Mouse (Mus musculus): ENCODE data around the gene Rfc1.
"Not testable (repeated sequence)": the region's sequence is repeated elsewhere in the genome, so short reads cannot be mapped to it uniquely, and the experiment has no call there.

Rfc1 gene

GRCm38 (mm10) chr5:65298167-65298950, 37.1 kb downstream of the Rfc1 start:
- no peak for DNase-seq

DNA sequence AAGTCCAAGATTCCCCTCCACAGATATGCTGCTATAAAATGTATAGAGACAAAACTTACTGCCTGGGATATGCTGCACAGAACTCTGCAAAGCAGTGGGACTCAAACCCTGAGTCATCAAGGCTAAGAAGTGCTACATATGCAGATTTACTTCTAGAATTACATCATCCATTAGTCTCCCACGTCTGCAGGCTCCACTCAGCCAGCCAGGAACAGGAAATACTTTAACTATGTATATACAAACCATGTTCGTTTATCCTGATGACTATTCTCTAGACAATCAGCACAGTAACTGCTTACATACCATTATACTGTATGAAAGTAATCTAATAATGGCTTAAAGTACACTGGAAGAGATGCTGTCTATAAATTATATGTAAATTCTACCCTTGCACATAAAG, 41.2 kb downstream of the Rfc1 start:
- no peak for DNase-seq

- no peak for DNase-seq
Measured at GRCm38 (mm10) chr5:65293627-65294026, 41.8 kb downstream of the Rfc1 start.

GRCm38 (mm10) chr5:65289009-65289408, 46.5 kb downstream of the Rfc1 start:
- not testable (repeated sequence) for DNase-seq

DNA sequence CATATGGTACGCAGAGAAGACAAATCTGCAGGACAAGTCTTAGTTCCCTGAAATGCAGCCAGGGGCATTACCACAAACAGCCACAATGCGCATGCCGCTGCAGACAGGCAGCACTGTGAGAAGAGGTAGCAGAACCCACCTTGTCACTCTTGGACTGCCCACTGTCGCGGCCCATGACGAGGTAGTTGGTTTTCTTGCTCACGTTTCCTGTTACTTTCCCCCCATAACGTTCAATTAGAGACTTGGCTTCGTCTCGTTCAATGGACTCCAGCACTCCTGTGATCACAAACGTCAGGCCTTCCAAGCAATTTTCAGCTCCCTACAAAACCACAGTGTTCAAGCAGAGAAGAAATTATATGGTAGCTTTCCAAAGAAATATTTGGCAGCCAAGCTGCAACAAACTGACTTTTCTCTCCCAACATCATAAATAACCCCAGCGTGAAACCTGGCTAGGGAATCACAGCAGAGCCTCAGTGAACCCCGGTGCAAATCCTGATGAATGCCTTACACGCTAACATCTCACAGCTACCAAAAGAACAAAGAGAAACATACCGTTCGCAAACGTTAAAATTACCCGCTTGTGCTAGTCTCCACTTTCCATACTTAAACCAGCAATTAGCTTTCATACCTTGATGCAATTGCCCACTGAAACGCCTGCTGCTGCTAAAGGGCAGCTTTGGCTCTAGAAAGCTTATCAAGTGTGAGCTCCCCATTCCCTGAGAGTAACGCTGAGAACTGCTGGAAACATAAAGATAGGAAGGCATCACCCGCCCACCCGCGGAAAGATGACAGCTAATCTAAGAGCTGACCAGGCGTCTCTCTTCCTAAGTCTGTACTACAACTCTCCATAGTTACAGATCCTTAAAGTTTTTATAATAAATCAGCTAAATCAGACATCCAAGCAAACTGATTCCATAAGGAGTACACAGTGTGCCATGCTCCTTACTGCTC, 47.4 kb downstream of the Rfc1 start:
- peak; percentile 80 for DNase-seq

DNA sequence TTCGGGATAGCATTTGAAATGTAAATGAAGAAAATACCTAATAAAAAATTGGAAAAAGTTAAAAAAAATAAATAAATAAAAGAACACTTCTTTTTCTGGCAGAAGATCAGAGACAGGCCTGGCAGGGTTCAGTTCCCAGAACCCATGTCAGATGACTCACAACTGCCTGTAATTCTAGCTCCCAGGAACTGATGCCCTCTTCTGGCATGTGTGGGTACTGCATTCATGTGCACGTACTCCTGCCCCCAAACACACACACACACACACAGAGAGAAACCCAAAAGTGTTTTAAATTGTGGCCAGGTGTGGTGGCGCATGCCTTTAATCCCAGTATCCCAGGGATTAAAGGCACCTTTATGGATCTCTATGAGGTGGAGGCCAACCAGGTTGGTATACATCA, 51.3 kb downstream of the Rfc1 start:
- DNase-seq, result no peak

- DNase-seq, result no peak
Measured at GRCm38 (mm10) chr5:65281216-65281615, 54.3 kb downstream of the Rfc1 start.

- DNase-seq, result no peak
Measured at GRCm38 (mm10) chr5:65279133-65279651, 56.3 kb downstream of the Rfc1 start.

GRCm38 (mm10) chr5:65273966-65274365, 61.5 kb downstream of the Rfc1 start:
- DNase-seq, result no peak

DNA sequence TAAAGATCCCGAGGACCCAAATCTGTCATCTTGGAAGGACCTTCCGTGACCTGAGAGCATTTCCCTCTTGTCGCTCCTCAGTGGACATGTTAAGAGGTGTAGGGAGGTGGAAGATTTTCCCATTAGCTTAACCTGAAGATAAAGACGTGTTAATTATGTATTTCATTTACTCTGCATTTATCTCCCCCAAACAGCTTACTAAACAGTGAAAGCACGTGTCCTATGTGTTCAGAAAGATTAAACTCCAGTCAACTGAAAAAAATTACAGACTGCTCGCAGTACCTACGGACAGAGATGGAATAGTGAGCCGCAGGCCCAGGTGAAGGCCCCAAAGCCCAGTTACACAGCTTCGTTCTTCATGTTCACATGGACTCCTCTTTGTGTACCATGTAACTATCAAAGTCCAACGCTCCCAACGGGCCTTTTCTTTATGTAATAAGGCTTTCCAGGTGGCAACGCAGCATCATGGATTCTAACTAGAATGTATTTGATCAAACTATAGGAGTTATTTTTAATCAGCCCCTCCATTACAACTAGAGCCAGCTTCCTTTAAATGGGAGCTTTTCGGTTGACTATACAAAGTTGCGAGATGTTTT, 77.5 kb downstream of the Rfc1 start:
- no peak for DNase-seq

DNA sequence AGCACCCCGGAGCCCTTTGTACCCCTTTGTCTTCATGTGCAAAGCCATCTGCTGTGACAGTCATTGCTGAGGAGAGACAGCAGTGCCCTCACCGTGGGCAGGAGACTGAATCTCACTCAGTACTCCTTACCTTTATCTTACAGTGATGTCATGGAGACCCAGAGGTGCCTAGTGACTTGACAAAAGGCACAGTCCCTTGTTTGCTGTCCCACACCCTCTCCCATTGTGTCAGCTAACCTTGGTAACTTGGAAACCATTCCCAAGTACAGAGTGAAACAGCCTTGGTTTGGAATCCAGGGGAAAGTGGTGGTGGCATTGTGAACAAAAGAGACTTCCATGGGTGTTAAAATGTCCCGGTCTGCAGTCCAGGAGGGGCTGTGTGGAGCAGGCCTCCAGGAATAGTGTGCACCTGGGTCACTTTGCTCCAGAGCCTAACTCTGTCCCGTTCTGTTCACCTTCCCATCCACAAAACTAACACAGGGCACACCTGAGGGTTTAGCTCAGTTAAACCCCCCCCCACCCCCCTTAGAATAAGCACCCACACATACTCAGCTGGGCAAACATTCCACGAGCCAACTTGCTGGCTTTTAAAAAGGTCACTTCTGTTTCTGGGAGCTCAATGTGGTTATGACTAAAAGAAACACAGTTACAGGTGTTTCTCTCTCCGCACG, 85.2 kb downstream of the Rfc1 start:
- no peak for DNase-seq

- DNase-seq, result no peak
Measured at GRCm38 (mm10) chr5:65247296-65247695, 88.2 kb downstream of the Rfc1 start.

- DNase-seq, result peak; percentile 19
Measured at GRCm38 (mm10) chr5:65242740-65243139, 92.7 kb downstream of the Rfc1 start.

DNA sequence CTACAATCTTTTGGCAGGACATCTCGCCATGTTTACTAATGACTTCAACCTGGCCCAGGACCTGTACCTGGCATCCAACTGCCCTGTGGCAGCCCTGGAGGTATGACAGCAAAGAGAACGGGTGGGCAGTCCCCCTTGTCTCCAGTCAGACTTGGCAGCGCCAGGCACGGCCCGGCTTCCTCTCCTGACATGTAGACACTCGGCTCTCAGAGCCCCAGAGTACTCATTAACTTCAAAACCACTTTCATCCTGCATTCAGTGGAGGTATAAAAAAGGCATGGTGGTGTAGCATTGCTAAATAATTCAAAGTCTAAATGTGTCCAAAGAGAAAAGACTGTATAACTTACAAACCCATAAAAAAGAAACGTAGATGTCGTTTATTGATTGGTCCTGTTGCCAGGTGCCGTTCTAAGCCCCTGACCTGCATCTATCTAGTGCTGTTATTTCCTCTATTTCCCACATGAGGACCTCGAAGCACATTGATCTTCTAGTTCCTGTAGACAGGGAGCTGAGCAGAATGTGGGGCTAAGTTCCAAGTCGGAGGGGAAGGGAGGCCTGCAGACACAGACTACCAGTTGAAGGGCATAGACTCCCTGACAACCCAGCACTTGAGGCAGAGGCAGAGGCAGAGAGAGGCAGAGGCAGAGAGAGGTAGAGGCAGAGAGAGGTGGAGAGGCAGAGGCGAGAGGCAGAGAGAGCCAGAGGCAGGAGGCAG, 104.0 kb downstream of the Rfc1 start:
- peak; percentile 17 for DNase-seq

DNA sequence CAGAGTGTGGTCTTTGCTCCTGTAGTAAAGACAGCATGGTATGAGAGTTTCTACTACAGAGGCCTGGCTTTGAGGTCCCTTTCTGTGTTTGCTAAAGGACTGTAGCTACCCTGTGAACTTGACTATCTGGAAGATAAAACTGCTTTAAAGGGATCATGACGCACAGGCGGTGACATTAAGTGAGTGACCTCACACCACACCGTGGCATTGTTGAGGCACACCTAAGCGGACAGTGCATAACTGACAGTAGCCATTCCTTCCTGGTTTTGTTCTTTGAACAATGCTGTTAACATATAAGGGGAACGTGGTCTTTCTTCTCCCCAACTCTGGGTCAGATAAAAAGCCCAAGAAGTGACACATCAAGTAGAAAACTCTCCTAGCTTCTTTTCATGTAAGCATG, 111.4 kb downstream of the Rfc1 start:
- DNase-seq, result no peak

DNA sequence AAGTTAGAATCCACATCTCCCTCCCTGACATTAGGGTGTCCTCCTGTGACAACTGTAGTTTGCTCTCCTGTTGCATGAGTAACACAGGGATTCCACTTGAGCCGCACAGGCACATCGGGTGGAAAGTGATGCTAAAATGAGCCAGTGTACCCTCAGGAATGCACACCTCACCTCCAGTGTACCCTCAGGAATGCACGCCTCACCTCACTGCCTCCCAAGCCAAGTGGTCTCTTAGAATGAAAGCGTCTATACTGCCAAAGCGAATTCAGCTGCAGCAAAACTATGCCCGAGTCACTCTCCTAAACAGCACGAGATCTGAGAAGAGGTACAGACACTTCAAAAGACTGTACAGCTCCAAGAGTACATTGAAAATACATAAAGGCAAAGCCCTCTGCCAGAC, 114.4 kb downstream of the Rfc1 start:
- no peak for DNase-seq

GRCm38 (mm10) chr5:65217305-65218269, 117.9 kb downstream of the Rfc1 start:
- DNase-seq, result no peak

DNA sequence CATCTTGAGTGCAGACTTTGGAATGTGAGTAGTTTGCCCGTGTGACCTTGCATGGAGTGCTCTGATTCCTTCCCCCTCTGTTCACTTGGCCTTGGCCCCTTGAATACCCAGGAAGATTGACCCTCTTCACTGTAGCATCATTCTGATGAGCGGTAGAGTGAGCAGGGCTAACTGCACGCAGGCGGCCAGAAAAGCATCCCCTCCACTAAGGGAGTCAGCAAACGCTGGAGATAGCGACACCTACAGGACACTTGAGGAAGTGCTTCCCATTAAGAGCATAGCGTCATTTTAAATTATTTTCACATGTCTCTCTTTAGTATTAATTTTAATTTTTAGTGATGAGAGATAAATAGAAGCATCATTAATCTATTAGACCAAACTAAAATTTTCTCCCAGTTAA, 122.1 kb downstream of the Rfc1 start:
- peak; percentile 25 for DNase-seq
